Mouse (Mus musculus) forebrain, embryonic 12.5 days (tissue): ENCODE measurements at regions not wholly inside any gene's neighbourhood (a gene's known extent, or its start where the extent isn't known, plus 50 kb on each side); places are given as distances from the start of the nearest gene placed in this dataset. TPM values are rescaled to one million over a fixed set of nuclear protein-coding genes. Genes with fewer than 3 reads are reported as not detected.

Experiments
- microRNA-seq: library from miRNA; unstranded; fragments of <30 nt; microRNA quantifications from one replicate; pipeline ENCODE4, GENCODE M21; 2017

Small RNA genes lying in the stretch of these regions (microRNA-seq; reads per million reads assigned to microRNA genes)
- not detected for gene Gm24080
